Comparison of ENCODE assay signal across 31 mouse cellular contexts in the genomic region with DNA sequence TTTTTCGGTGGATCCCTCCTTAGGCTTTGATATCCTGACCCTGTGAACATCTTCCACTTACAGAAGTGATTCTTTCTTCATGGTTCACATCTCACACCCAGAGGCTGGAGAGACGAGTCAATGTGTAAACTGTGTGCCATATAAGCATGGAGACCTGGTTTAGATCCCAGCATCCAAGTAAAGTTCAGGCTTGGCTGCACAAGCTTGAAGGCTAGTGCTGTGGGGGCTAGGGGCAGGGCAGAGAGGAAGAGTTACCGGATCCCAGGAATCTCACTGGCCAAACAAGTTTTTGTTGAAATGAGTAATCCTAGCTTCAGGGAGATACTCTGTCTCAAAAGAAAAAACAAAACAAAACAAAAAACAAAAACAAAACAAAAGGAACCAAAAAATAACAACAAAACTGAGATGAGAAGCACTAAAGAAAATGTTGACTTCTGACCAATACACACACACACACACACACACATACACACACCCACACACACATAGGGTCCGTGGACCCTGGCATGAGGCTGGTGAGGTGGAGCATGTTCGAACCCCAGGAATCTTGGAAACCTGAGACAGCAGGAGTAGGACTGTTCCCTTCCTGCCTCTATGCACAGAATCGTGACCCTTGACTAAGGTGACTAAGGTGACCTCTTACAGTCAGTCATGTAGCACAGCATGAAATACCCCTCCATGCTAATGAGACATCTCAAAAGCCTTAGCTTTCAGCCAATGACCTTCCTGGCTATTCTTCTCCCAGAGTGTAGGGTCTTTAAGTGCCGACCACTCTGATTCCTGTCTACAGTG. TPM values are rescaled to one million over a fixed set of nuclear protein-coding genes. Genes with fewer than 3 reads are reported as not detected.
DNase-seq lines count a peak whose midpoint lies in the region; ATAC-seq and TF ChIP-seq lines count a peak whose summit lies in the region.
"Had no signal": no experiment of that assay in that cellular context is flagged by ENCODE, and none has a peak within 500 bp of the region (broad histone marks: within the 10 kb centered on the region; RNA-seq: fewer than 3 reads in every experiment).

No protein-coding gene starts in this region.

- peaks cover 2% of the 10 kb centered on the region; the same call in 1 of the 2 replicates for H3K4me1 ChIP-seq in intestine, embryonic 15.5 days (replicated peaks)
- no peaks in the 10 kb centered on the region for H3K4me1 ChIP-seq in intestine, embryonic 16.5 days (ENCODE audit: control insufficient read depth, insufficient read depth, low read length)
- peaks cover 27% of the 10 kb centered on the region; the same call in 1 of the 2 replicates for H3K4me1 ChIP-seq in kidney, embryonic 16.5 days (ENCODE audit: insufficient read depth, low read length)
- no peaks in the 10 kb centered on the region; the same call in 1 of the 2 replicates for H3K4me1 ChIP-seq in small intestine, adult 2 months (ENCODE audit: control insufficient read depth, insufficient read depth, insufficient read length, low read length)
- H3K4me1 ChIP-seq in stomach, embryonic 15.5 days = no peaks in the 10 kb centered on the region
- H3K4me1 ChIP-seq in lung, postnatal 0 days (ENCODE audit: insufficient read depth, low read depth, low read length) = no peaks in the 10 kb centered on the region
- H3K4me1 ChIP-seq: heart, embryonic 10.5 days; heart, embryonic 13.5 days; hindbrain, embryonic 12.5 days; hindbrain, embryonic 15.5 days had no signal

- H3K9me3 ChIP-seq in intestine, embryonic 15.5 days = no peaks in the 10 kb centered on the region
- H3K9me3 ChIP-seq in intestine, embryonic 16.5 days (ENCODE audit: control insufficient read depth, low read length) = no peaks in the 10 kb centered on the region
- H3K9me3 ChIP-seq in kidney, embryonic 16.5 days (ENCODE audit: low read length) = no peaks in the 10 kb centered on the region; the same call in 1 of the 2 replicates
- H3K9me3 ChIP-seq in stomach, embryonic 15.5 days = no peaks in the 10 kb centered on the region
- H3K9me3 ChIP-seq in lung, postnatal 0 days (ENCODE audit: low read length) = no peaks in the 10 kb centered on the region
- H3K9me3 ChIP-seq: embryonic facial prominence, embryonic 12.5 days; embryonic facial prominence, embryonic 15.5 days; heart, embryonic 10.5 days; heart, embryonic 13.5 days; hindbrain, embryonic 12.5 days; hindbrain, embryonic 15.5 days had no signal

- ATAC-seq in intestine, embryonic 15.5 days = no peak
- no peak for ATAC-seq in intestine, embryonic 16.5 days
- ATAC-seq in kidney, embryonic 16.5 days (ENCODE audit: low FRiP score, low TSS enrichment) = peak; percentile 72; the same call in 1 of the 2 replicates
- no peak for ATAC-seq in stomach, embryonic 15.5 days (ENCODE audit: insufficient read depth, low FRiP score, low read depth)
- no peak for ATAC-seq in lung, postnatal 0 days
- ATAC-seq: forebrain, embryonic 14.5 days; forebrain, postnatal 0 days; Patski had no signal

- no peaks in the 10 kb centered on the region for H3K27me3 ChIP-seq in intestine, embryonic 15.5 days (replicated peaks)
- H3K27me3 ChIP-seq in intestine, embryonic 16.5 days (replicated peaks; ENCODE audit: control insufficient read depth, insufficient read depth, low read length) = no peaks in the 10 kb centered on the region
- H3K27me3 ChIP-seq in kidney, embryonic 16.5 days (ENCODE audit: insufficient read depth, low read length) = no peaks in the 10 kb centered on the region
- no peaks in the 10 kb centered on the region for H3K27me3 ChIP-seq in small intestine, adult 2 months (ENCODE audit: control insufficient read depth, insufficient read depth, low read length)
- H3K27me3 ChIP-seq in stomach, embryonic 15.5 days (replicated peaks) = no peaks in the 10 kb centered on the region
- no peaks in the 10 kb centered on the region for H3K27me3 ChIP-seq in lung, postnatal 0 days (replicated peaks; ENCODE audit: insufficient read depth, low read length)
- H3K27me3 ChIP-seq: embryonic facial prominence, embryonic 12.5 days; embryonic facial prominence, embryonic 15.5 days; heart, embryonic 13.5 days; hindbrain, embryonic 12.5 days; hindbrain, embryonic 15.5 days; Patski had no signal

- no peak overlapping the region for H3K4me3 ChIP-seq in intestine, embryonic 15.5 days (replicated peaks)
- no peak overlapping the region for H3K4me3 ChIP-seq in intestine, embryonic 16.5 days (ENCODE audit: low read length)
- H3K4me3 ChIP-seq in kidney, embryonic 16.5 days (ENCODE audit: low read length) = no peak overlapping the region
- H3K4me3 ChIP-seq in small intestine, adult 2 months (ENCODE audit: low read depth, low read length) = no peak overlapping the region
- no peak overlapping the region for H3K4me3 ChIP-seq in stomach, embryonic 15.5 days (replicated peaks)
- no peak overlapping the region for H3K4me3 ChIP-seq in lung, postnatal 0 days (ENCODE audit: low read depth, low read length)
- H3K4me3 ChIP-seq: embryonic facial prominence, embryonic 12.5 days; embryonic facial prominence, embryonic 15.5 days; gastrocnemius, adult 2 months; heart, adult 2 months; heart, embryonic 10.5 days; heart, embryonic 13.5 days; hindbrain, embryonic 12.5 days; hindbrain, embryonic 15.5 days had no signal

- no peaks in the 10 kb centered on the region for H3K36me3 ChIP-seq in intestine, embryonic 15.5 days
- no peaks in the 10 kb centered on the region for H3K36me3 ChIP-seq in intestine, embryonic 16.5 days (ENCODE audit: control insufficient read depth, insufficient read depth, low read length)
- H3K36me3 ChIP-seq in kidney, embryonic 16.5 days (ENCODE audit: insufficient read depth, low read length) = no peaks in the 10 kb centered on the region
- H3K36me3 ChIP-seq in small intestine, adult 2 months (ENCODE audit: control insufficient read depth, insufficient read depth, low read length) = no peaks in the 10 kb centered on the region
- no peaks in the 10 kb centered on the region for H3K36me3 ChIP-seq in stomach, embryonic 15.5 days
- no peaks in the 10 kb centered on the region for H3K36me3 ChIP-seq in lung, postnatal 0 days (ENCODE audit: insufficient read depth, low read length)
- H3K36me3 ChIP-seq: embryonic facial prominence, embryonic 12.5 days; embryonic facial prominence, embryonic 15.5 days; G1E; heart, embryonic 10.5 days; heart, embryonic 13.5 days; hindbrain, embryonic 12.5 days; hindbrain, embryonic 15.5 days had no signal

- 83% methylated on average over 7 of the region's 7 CpGs for WGBS in intestine, embryonic 15.5 days
- 82% methylated on average over 7 of the region's 7 CpGs for WGBS in intestine, embryonic 16.5 days
- 41% methylated on average over 7 of the region's 7 CpGs for WGBS in kidney, embryonic 16.5 days
- 83% methylated on average over 7 of the region's 7 CpGs for WGBS in small intestine, adult 2 months
- 83% methylated on average over 7 of the region's 7 CpGs for WGBS in stomach, embryonic 15.5 days
- 80% methylated on average over 7 of the region's 7 CpGs for WGBS in lung, postnatal 0 days

- TF ChIP-seq EP300 in lung, postnatal 0 days (IDR thresholded peaks at IDR 0.05) = no peak

- H3K9ac ChIP-seq in intestine, embryonic 15.5 days = no peak overlapping the region
- no peak overlapping the region for H3K9ac ChIP-seq in intestine, embryonic 16.5 days (ENCODE audit: low read depth, low read length)
- no peak overlapping the region for H3K9ac ChIP-seq in kidney, embryonic 16.5 days (replicated peaks; ENCODE audit: low read length)
- H3K9ac ChIP-seq in stomach, embryonic 15.5 days = no peak overlapping the region
- no peak overlapping the region for H3K9ac ChIP-seq in lung, postnatal 0 days (replicated peaks; ENCODE audit: low read depth)
- H3K9ac ChIP-seq: embryonic facial prominence, embryonic 12.5 days; embryonic facial prominence, embryonic 15.5 days; forebrain, postnatal 0 days; heart, embryonic 13.5 days; hindbrain, embryonic 12.5 days; hindbrain, embryonic 15.5 days had no signal

- H3K27ac ChIP-seq in intestine, embryonic 15.5 days = peak overlapping the region; percentile 22; the same call in 1 of the 2 replicates
- no peak overlapping the region for H3K27ac ChIP-seq in intestine, embryonic 16.5 days (ENCODE audit: low read length)
- H3K27ac ChIP-seq in kidney, embryonic 16.5 days (ENCODE audit: low read length) = no peak overlapping the region; the same call in 1 of the 2 replicates
- H3K27ac ChIP-seq in small intestine, adult 2 months (ENCODE audit: insufficient read depth, low read depth, low read length) = peak overlapping the region; percentile 79
- peak overlapping the region; percentile 28 for H3K27ac ChIP-seq in stomach, embryonic 15.5 days
- no peak overlapping the region for H3K27ac ChIP-seq in lung, postnatal 0 days (ENCODE audit: low read length)
- H3K27ac ChIP-seq: embryonic facial prominence, embryonic 12.5 days; embryonic facial prominence, embryonic 15.5 days; gastrocnemius, adult 2 months; heart, adult 2 months; heart, embryonic 10.5 days; heart, embryonic 13.5 days; hindbrain, embryonic 12.5 days; hindbrain, embryonic 15.5 days had no signal

- DNase-seq in kidney, postnatal 10 days = no peak
- DNase-seq in lung, postnatal 0 days (ENCODE audit: low spot score) = no peak
- DNase-seq: adrenal gland, postnatal 14 days; B cell, adult 2 months; cerebellum, adult 11 months; cerebellum, adult 2 months; cerebellum, adult 9-11 months; cerebellum, postnatal 25 days; forebrain, postnatal 0 days; gastrocnemius, adult 2 months; gastrocnemius, postnatal 14 days; heart, adult 2 months; heart, postnatal 14 days had no signal

- no peak for TF ChIP-seq POLR2A in small intestine, adult 2 months (IDR thresholded peaks at IDR 0.05; ENCODE audit: low read depth, low read length)

- no peak for TF ChIP-seq CTCF in small intestine, adult 2 months (IDR thresholded peaks at IDR 0.05; ENCODE audit: extremely low read depth, insufficient read length, insufficient replicate concordance, low read depth, low read length)
- TF ChIP-seq CTCF in lung, postnatal 0 days (IDR thresholded peaks at IDR 0.05) = no peak

- H3K4me2 ChIP-seq in intestine, embryonic 15.5 days (replicated peaks) = no peak overlapping the region
- H3K4me2 ChIP-seq in intestine, embryonic 16.5 days (ENCODE audit: low read depth, low read length) = no peak overlapping the region
- H3K4me2 ChIP-seq in kidney, embryonic 16.5 days (replicated peaks; ENCODE audit: low read depth, low read length) = no peak overlapping the region
- H3K4me2 ChIP-seq in stomach, embryonic 15.5 days = no peak overlapping the region
- H3K4me2 ChIP-seq in lung, postnatal 0 days (replicated peaks; ENCODE audit: low read depth, low read length) = no peak overlapping the region
- H3K4me2 ChIP-seq: embryonic facial prominence, embryonic 12.5 days; embryonic facial prominence, embryonic 15.5 days; heart, embryonic 13.5 days; hindbrain, embryonic 12.5 days; hindbrain, embryonic 15.5 days had no signal

RNA-seq across cellular contexts. Expression of gene Gm12728, which starts 55.2 kb away (rescaled TPM):
- not detected in 2 replicates for polyA plus RNA-seq in intestine, embryonic 15.5 days (2015; fragmentation: Nextera tagmentation; extraction: Ambion mirVana)
- not detected in 2 replicates for polyA plus RNA-seq in intestine, embryonic 16.5 days (2015; fragmentation: Nextera tagmentation; extraction: Ambion mirVana)
- polyA plus RNA-seq in kidney, embryonic 16.5 days (2015; fragmentation: Nextera tagmentation; extraction: Ambion mirVana) = not detected in 2 replicates
- not detected in 2 replicates for polyA plus RNA-seq in small intestine, adult 2 months (2012; rRNA removed)
- polyA plus RNA-seq in stomach, embryonic 15.5 days (2015; fragmentation: Nextera tagmentation; extraction: Ambion mirVana) = 1.1 TPM in 1 of 2 replicates, not detected in the other
- polyA plus RNA-seq in lung, postnatal 0 days (2015; fragmentation: Nextera tagmentation; extraction: Ambion mirVana) = not detected in 2 replicates
- polyA plus RNA-seq: cerebellum, adult 2 months; embryonic facial prominence, embryonic 15.5 days; forebrain, embryonic 11.5 days; forebrain, embryonic 14.5 days; forebrain, postnatal 0 days; frontal cortex, adult 2 months; G1E; gonadal fat pad, adult 2 months; heart, adult 2 months; heart, embryonic 10.5 days; heart, embryonic 13.5 days; heart, embryonic 16.5 days; hindbrain, embryonic 12.5 days; hindbrain, embryonic 15.5 days had no signal

Comparison
In these comparisons a context has a peak if more than half of its experiments do, and no peak if none do; other contexts are left out.
1. H3K27ac ChIP-seq: peak in intestine, embryonic 15.5 days (single experiment), small intestine, adult 2 months (single experiment) and stomach, embryonic 15.5 days (single experiment); none in intestine, embryonic 16.5 days (single experiment), kidney, embryonic 16.5 days (single experiment) and lung, postnatal 0 days (single experiment).